Mouse (Mus musculus) myocyte (in vitro differentiated cells): Measurements from ENCODE around the gene Fah.

Source experiments
- CEBPB ChIP-seq: IDR thresholded peaks from 2 replicates; pipeline ENCODE4 v1.6.1; 2011; ENCODE audit warnings: mild to moderate bottlenecking, moderate library complexity; ENCODE audit not compliant: poor library complexity, insufficient read depth, severe bottlenecking
- E2F4 ChIP-seq: IDR thresholded peaks from one replicate; pipeline ENCODE4 v1.6.1; 2011; ENCODE audit warnings: mild to moderate bottlenecking, control low read depth, moderate library complexity; ENCODE audit not compliant: insufficient read depth
- MAX ChIP-seq: IDR thresholded peaks from one replicate; pipeline ENCODE4 v1.6.1; 2011; ENCODE audit warnings: low read depth, mild to moderate bottlenecking, control low read depth
- MYOG ChIP-seq, 3 experiments: IDR thresholded peaks; one replicate each; pipeline ENCODE4 v1.6.1; 2011; ENCODE audit warnings: control low read depth in 2 of 3, low read depth in 2 of 3, mild to moderate bottlenecking in 2 of 3; ENCODE audit not compliant: insufficient read length in 2 of 3, control insufficient read depth in 1 of 3, insufficient read depth in 1 of 3
- POLR2A ChIP-seq: IDR thresholded peaks from one replicate; pipeline ENCODE4 v1.6.1; 2011; ENCODE audit warnings: low read depth, mild to moderate bottlenecking, control low read depth, moderate library complexity; ENCODE audit not compliant: insufficient read length
- POLR2AphosphoS2 ChIP-seq: IDR thresholded peaks from one replicate; pipeline ENCODE4 v1.6.1; 2011; ENCODE audit warnings: low read depth, control low read depth; ENCODE audit not compliant: insufficient read length
- REST ChIP-seq: IDR thresholded peaks from one replicate; pipeline ENCODE4 v1.6.1; 2011; ENCODE audit warnings: mild to moderate bottlenecking, control low read depth, moderate library complexity; ENCODE audit not compliant: insufficient read depth, insufficient read length
- TCF12 ChIP-seq: IDR thresholded peaks from one replicate; pipeline ENCODE4 v1.6.1; 2011; ENCODE audit warnings: mild to moderate bottlenecking, control low read depth; ENCODE audit not compliant: poor library complexity, insufficient read depth, severe bottlenecking

- no peak for TF ChIP-seq POLR2A
- TF ChIP-seq MAX, result no peak
- TF ChIP-seq CEBPB, result no peak
- TF ChIP-seq TCF12, result no peak
- no peak for TF ChIP-seq POLR2AphosphoS2
- TF ChIP-seq E2F4, result no peak
- TF ChIP-seq MYOG (IDR thresholded peaks at IDR 0.05; ENCODE audit: control insufficient read depth in 1 of 3, insufficient read depth in 1 of 3, insufficient read length in 2 of 3, low read depth in 2 of 3), result no peak
- no peak for TF ChIP-seq REST
Observed at GRCm38 (mm10) chr7:84578841-84579240, 27.7 kb downstream of the Fah start.
